Mouse (Mus musculus) kidney, postnatal 4 days (tissue): Measurements from ENCODE around the gene Lamp5.

Experiments
- DNase-seq, 2 experiments: peaks; one replicate each; pipeline ENCODE4 v3.0.0; 2021; ENCODE audit warnings: mixed read lengths in 2 of 2

Lamp5 gene

DNA sequence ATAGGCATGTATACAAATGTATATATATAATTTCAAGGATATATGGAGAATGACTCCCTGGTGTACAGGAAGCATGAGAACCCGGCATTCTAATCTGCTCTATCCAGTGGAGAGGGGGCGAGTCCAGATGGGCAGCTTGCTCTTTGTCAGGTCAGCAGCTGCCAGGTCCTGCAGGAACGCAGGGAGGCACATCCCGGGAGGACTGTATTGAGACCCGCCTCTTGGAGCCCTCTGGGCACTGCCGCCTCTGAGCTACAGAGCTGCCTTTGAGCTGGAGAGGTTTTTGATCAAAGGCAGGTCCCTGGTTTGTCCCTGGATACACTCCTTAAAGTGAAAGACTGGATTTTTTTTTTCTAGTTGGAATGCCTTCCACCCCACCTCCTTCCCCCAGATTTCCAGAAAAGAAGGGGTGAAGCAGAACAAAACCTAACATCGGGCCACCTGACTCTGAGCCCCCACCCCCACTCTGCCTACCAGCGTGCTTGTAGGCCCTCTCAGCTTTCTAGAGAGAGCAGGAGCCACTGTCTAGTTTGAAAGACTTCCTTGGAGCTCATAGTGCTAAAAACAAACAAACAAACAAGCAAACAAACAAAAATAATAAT is at the start of gene Lamp5:
Gene Lamp5 (plus strand): TSS at position 552 of the 602 bp plus-strand sequence.
- peak; percentile 24 to 29 for DNase-seq

DNA sequence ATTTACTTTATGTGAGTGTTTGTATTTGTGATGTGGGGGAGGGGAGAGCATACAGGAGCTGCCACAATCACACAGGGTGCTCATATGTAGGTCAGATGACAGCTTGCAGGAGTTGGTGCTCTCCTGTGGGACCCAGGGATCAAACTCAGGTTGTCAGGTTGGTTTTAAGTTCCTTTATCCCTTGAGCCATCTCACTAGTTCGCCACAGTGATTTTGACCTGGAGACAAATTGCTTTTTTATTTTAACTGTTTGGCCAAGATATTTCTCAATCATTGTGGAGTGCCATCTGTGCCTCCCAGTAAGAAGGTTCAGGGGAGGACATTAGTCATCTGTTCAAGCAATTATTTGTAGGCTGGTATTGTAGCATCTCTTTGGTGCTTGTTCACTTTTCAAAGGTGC is 48.2 kb upstream of the Lamp5 start:
- no peak for DNase-seq

DNA sequence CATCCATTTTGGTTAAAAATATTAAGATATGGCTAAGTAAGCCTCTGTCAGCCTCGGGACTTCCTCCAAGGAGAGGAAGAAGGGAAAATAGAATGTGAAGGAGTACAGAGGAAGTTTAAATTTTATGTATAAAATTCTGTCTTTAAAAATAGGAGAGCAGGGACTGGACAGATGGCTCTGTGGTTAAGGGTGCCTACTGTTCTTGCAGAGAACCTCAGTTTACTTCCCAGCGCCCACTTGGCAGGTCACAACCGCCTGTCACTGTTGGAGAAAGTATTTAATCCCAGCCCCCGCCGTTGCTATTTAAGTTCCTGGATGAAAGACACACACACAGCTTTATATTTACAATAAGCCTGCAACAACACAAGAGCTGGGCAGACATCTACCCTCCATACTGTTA is 45.8 kb upstream of the Lamp5 start:
- DNase-seq = no peak

DNA sequence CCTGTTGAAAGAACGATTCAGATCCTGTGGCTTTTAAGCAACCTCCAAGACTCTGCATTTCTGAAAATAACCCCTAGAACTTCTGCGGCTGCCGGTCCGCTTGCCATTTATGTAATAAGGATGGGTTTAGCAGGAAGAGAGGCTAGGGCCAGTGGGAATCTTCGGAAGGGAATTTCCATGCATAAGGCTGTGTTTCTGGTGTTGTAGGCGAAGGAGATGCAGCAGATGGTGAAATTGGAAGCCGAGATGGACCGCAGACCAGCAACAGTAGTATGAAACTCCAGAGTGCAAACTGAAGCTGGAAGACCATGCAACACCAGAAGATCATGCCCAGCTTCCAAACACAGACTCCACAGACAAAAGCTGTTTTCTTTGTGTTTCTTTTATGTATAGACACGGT is 39.3 kb upstream of the Lamp5 start:
- no peak for DNase-seq

DNA sequence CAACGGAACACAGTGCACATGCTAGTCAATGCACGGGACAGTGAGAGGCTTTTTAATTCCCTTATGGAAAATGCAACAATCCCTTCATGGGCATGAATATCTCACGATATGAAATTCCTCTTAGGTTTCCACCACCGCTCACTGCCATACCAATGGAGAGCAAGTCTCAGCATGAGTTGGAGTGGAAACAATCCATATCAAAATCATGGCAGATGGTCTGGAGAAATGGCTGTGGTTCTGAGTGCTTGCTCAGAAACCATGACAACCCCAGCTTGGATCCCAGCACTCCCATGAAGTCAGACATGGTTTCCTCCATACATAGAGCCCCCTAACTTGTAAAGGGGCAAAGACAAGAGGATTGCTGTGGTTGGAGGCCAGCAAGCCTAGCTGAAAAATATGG is 3.6 kb upstream of the Lamp5 start:
- DNase-seq = no peak

DNA sequence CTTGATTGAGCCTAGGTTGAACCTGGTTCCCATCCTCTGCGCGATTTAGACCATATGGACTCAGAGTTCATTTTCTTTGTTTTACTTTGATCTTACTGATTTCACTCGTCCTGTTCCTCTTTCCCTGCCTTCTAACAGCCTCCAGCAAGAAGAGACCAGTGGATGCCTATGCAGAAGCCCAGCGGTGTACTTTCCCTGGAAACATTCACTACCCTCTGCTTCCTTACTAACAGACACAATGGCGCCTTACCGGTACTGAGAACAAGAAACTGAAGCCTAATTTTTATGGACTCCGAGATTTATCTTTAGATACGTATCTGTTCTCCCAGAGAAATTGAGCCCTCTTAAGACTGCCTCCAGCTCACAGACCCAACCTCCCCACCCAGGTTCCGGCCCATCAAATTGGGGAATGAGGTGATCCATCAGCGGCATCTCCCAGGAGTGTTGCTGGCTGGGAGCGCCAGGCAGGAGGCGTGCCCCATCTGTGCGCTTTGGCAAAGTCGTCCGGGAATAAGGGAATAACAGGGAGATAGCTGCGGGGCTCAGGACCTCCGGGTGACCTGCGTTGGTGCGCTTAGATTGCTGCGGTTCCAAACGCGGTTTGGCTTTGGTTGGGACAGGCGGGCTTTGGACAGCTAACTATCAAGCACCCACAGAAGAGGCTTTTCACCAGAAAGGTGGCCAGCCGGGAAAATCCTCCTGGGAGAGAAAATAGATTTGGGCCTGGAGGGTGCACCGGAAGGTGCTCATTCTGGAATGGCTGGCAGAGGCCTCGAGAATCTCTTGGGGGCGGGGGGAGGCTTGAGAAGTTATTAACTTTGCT is 1.0 kb upstream of the Lamp5 start:
- peak; percentile 34 to 43 for DNase-seq

DNA sequence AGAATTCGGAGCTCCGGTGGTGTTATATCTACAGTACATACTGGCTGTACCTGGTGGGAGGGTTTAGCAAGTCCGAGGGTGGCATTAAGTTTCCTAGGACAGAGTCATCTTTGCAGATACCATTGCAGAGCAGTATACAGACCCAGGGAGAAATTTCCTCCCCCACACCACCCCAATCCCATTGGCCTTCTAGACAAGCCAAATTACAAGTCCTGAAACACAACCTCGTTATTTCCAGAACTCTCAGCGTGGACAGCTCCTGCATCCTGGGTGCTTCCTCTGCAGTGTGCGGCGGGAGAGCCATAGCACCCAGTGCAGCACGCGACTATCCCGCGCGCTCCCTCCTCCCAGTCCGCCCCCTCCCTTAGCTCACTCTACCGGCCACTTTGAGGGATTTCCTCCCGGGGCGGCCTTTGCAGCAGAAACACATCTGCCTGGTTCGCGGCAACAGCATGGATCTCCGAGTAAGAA is 5.9 kb downstream of the Lamp5 start:
- DNase-seq = peak; percentile 51 to 59

DNA sequence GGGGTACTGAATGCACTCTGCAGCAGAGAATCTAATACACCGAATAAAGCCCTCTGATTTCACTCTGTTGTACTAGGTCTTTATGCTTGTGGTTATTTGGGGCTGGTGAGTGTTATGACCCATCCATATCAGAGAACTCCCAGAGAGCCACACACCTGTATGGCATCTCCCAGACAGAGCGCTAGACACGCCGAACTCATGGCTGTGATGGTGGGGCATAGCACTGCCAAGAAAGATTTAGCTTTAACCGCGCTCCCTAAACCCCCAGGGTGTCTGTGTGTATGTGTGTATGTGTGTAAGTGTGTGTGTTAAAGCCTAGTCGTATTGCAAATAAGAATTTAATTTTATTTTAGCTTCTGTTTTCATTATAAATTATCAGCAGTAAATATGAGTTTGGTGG is 6.4 kb downstream of the Lamp5 start:
- DNase-seq = no peak

DNA sequence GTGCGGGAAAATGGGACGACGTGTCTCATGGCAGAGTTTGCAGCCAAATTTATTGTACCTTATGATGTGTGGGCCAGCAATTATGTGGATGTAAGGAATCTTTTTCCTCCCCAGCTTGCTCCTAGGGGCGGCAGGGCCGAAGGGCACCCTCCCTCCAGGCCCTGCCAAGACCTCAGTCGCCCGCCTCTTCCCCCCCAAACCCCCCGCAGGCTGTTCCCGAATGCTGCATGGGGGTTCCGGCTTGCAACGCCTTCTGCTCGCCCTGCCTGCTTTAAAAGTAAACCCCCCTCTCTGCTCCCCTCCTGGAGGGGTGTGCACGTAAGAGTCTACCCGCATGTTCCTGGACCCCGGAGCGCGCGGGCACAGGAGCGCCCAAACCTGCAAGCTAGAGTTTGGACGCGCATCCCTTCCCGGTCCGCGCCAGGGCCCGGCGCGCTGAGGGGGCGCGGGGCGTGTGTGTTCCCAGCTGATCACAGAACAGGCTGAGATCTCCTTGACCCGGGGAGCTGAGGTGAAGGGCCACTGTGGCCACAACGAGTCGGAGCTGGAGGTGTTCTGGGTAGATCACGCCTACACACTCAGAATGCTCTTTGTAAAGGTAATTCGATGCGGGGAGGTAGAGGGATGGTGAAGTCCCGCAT is 7.1 kb downstream of the Lamp5 start:
- DNase-seq = peak in 1 of 2 experiments; percentile 7

DNA sequence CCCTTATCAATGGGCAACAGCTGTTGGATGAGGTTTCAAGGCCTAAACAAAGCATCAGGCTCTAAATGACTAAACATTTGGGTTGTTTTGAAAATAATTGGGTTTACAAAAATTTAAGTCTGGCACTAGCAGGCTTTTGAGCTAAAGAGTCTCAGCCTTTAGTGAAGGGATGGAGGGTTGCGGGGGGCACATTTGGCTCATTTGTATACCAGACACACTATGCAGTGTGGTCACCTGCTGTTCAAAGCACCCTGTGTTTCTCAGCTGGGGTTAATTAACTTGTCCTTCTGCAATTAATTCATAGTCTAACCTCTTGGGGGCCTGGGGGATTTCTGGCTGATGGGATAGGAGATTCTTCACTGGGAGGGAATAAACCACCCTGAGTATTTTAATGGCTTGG is 12.3 kb downstream of the Lamp5 start:
- DNase-seq = no peak

DNA sequence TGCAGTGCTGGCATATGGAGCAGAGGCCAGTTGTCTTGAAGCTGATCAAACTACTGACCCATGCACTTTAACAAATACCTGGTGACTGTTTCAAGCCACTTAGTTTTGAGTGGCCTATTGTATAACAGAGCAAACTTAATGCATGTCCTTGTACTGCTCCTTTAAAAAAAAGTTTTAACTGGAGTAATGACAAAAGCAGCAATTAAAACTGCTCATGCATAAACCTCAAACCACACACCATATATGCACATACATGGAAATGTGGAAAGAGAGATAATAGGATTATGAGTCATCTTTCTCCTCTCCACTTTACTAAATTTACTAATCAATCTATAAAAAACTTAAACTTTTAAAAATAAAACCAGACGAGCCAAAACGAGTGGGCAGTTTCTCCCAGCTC is 43.9 kb downstream of the Lamp5 start:
- no peak for DNase-seq

DNA sequence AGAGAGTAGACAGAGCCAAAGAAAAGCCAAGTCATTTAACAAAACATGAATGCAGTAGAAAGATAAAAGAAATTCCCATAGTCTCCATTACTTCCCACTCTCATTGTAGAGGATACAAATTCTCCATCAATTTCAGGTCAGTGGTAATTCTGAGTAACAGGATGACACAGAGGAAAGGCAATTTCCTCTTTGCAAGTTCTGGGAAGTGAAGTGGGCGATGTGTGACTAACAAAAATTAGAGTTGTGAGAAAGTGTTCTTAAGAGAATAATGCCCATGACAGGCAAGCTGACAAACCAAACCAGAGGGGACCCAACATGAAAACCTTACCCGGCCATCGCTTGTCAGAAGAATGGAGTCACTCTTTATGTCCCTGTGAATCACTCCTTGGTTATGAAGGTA is 45.1 kb downstream of the Lamp5 start:
- no peak for DNase-seq

DNA sequence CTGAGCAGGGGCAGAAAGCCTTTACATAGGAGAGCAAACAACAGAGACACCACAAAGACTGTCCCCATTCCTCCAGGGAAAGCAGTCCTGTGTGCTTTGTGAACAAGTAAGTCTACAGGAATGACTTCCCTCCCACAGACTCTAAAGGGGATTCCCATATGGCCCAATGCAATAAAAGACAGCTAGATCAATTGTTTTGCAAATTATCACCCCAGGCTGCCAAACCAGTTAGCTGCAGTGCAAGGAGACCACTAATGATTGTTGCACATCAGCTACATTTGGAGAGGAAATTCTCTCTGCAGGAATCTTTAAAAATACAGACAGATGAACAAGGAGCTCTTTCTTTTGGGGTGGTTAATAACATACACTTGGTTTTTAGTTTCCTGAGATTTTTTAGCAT is 55.6 kb downstream of the Lamp5 start:
- DNase-seq = no peak

DNA sequence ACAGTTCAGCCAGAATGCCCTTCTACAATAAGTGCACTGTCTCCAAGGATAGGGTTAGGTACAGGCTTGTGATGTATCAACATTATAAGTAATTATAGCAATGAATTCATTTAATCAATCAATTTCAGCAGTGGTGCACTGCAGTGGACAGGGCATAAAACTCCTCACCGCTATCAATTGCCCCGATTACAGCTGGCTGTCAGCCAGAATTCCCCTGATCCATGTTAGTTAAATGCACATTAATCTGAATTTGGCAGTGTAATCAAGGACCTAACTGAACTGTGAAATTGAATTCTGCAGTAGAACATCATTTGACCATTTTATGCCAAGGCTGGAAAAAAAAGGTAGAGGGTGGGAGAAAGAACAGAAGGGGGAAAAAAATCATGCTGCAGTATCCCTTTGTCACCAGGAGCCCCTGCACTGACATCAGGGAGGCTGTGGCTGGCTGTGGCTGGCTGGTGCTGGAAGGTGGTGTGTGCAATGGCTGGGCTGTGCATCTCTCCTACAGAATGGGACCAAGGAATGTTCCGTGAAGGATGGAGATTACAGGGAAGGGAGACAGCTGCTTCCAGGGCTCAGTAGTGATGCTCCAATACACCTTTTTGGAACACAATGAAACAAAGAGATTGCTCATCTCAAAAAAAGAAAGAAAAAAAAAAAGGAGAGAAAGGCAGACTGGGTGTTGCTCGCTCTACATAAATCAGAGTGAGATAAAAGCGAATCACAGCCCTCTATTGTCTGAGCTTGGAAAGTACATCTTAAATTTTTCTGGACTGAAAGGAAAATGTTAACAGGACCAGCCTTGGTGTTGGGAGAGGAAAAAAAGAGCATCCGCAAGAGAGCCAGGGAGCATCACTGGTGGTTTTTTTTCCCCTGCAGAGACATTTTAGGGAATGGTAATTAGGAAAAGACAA is 56.3 kb downstream of the Lamp5 start:
- DNase-seq = peak; percentile 13 to 33

DNA sequence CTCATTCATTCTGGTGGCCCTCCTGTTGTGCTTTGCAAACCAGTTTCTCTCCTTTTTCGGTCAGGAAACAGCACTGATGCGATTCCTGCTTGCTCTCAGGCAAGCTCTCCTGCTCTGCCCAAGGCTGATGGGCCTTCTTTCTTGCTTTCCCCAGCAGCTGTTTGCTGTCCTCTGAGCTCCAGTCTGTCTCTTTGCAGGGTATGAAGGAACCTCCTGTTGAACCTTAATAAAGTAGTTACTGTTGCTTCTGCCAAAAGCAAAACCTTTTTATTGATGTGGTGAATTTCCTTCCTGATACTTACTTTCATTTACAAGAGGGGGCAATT is 57.0 kb downstream of the Lamp5 start:
- DNase-seq = no peak

DNA sequence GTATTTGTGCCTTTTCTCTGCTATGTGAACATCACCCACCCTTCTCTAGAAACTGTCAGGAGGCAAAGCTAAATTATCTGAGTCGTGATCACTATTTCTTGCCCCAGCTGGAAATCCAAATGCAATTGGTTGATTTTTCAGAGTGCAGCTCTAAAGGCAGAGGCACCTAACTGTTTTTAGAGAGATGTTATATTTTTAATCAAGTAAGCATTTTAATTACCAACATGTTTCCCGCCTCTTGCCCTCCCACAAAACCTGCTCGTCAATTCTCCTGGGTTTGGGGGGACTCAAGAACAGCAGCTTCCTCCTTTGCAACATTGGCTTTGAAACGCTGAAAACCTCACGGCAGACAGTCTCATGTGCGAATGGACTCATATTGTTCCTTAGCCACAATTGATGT is 61.3 kb downstream of the Lamp5 start:
- DNase-seq = no peak

DNA sequence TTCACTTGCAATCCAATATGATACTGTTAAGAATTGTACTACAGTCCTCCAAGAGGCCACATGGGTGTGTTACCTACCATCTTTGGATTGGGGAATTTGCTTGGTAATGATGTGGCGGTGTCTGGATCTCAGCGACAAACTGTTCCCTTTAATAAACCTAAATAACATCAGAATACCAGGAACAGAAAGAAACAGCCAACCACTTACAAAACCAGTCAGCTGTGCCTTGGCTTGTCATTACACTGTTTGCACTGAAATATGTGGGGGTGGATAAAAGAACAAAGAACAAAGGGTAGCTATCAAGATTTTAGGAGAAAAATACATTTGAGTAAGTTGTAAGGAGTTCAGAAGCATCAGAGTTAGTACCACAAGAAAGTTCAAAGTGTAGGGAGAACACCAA is 66.0 kb downstream of the Lamp5 start:
- DNase-seq = no peak
